Mouse (Mus musculus) testis, adult 2 months (tissue): Measurements from ENCODE around the gene Fbxl14. TPM values are rescaled to one million over a fixed set of nuclear protein-coding genes. Genes with fewer than 3 reads are reported as not detected.

Experiments used
- H3K27ac ChIP-seq: fragments of 200-500 bp; 2 replicates; pipeline ENCODE4 v1.5.1; 2012; ENCODE audit warnings: low read depth, low read length; ENCODE audit not compliant: control insufficient read depth, insufficient read depth
- H3K27me3 ChIP-seq: fragments of 200-500 bp; 2 replicates; pipeline ENCODE4 v1.6.1; 2012; ENCODE audit warnings: mild to moderate bottlenecking, low read length, moderate library complexity; ENCODE audit not compliant: control insufficient read depth, insufficient read depth
- H3K36me3 ChIP-seq: fragments of 200-500 bp; 2 replicates; pipeline ENCODE4 v1.6.1; 2012; ENCODE audit warnings: mild to moderate bottlenecking, low read length; ENCODE audit not compliant: control insufficient read depth, insufficient read depth
- H3K4me1 ChIP-seq: fragments of 200-500 bp; 2 replicates; pipeline ENCODE4 v1.6.1; 2012; ENCODE audit warnings: low read length; ENCODE audit not compliant: control insufficient read depth, insufficient read depth
- H3K4me3 ChIP-seq: fragments of 200-500 bp; 2 replicates; pipeline ENCODE4 v1.5.1; 2012; ENCODE audit warnings: low read depth, mild to moderate bottlenecking, low read length, moderate library complexity, mixed read lengths; ENCODE audit not compliant: control insufficient read depth
- CTCF ChIP-seq: fragments of 200-500 bp; IDR thresholded peaks from 2 replicates; pipeline ENCODE4 v1.5.1; 2012; ENCODE audit warnings: low read depth, mild to moderate bottlenecking, inconsistent platforms, low read length, moderate library complexity; ENCODE audit not compliant: control insufficient read depth, insufficient read depth, insufficient replicate concordance
- POLR2A ChIP-seq: fragments of 200-500 bp; IDR thresholded peaks from 2 replicates; pipeline ENCODE4 v1.6.1; 2012; ENCODE audit warnings: low read depth, mild to moderate bottlenecking, inconsistent platforms, low read length, moderate library complexity; ENCODE audit not compliant: control insufficient read depth
- polyA plus RNA-seq: library from polyadenylated mRNA; depleted of rRNA; stranded (reverse); fragments of >200 nt; gene quantifications from 2 replicates; pipeline ENCODE4 v1.2.3, GENCODE M21; 2012

Gene Fbxl14
- polyA plus RNA-seq, 1 experiment: 21.6 TPM

GRCm38 (mm10) chr6:119505525-119506225, 26.2 kb downstream of the Fbxl14 start:
- H3K36me3 ChIP-seq: no peaks in the 10 kb centered on the region
- TF ChIP-seq CTCF (no peak), POLR2A (no peak)
- H3K4me3 ChIP-seq: no peak overlapping the region
- no peaks in the 10 kb centered on the region for H3K4me1 ChIP-seq
- H3K27ac ChIP-seq: no peak overlapping the region
- H3K27me3 ChIP-seq: no peaks in the 10 kb centered on the region

- H3K4me1 ChIP-seq: no peaks in the 10 kb centered on the region
- no peak overlapping the region for H3K4me3 ChIP-seq
- no peak overlapping the region for H3K27ac ChIP-seq
- no peaks in the 10 kb centered on the region for H3K36me3 ChIP-seq
- TF ChIP-seq CTCF (no peak), POLR2A (no peak)
- H3K27me3 ChIP-seq: no peaks in the 10 kb centered on the region
Measured at GRCm38 (mm10) chr6:119508221-119508620, 28.8 kb downstream of the Fbxl14 start.

- Histone ChIP-seq H3K4me3 (no peak overlapping the region), H3K27ac (no peak overlapping the region), H3K36me3 (no peaks in the 10 kb centered on the region), H3K4me1 (no peaks in the 10 kb centered on the region), H3K27me3 (no peaks in the 10 kb centered on the region)
- no peak for TF ChIP-seq POLR2A
- no peak for TF ChIP-seq CTCF
Measured at GRCm38 (mm10) chr6:119508634-119509375, 29.3 kb downstream of the Fbxl14 start.

- no peak for TF ChIP-seq CTCF
- H3K36me3 ChIP-seq: no peaks in the 10 kb centered on the region
- H3K4me3 ChIP-seq: no peak overlapping the region
- H3K27me3 ChIP-seq: no peaks in the 10 kb centered on the region
- no peaks in the 10 kb centered on the region for H3K4me1 ChIP-seq
- no peak overlapping the region for H3K27ac ChIP-seq
Measured at GRCm38 (mm10) chr6:119509437-119510037, 30.1 kb downstream of the Fbxl14 start.

GRCm38 (mm10) chr6:119512701-119513100, 33.2 kb downstream of the Fbxl14 start:
- Histone ChIP-seq H3K4me3 (no peak overlapping the region), H3K27ac (no peak overlapping the region), H3K36me3 (no peaks in the 10 kb centered on the region), H3K27me3 (no peaks in the 10 kb centered on the region), H3K4me1 (no peaks in the 10 kb centered on the region)
- TF ChIP-seq POLR2A (no peak), CTCF (no peak)

GRCm38 (mm10) chr6:119513452-119513851, 34.0 kb downstream of the Fbxl14 start:
- no peak overlapping the region for H3K4me3 ChIP-seq

GRCm38 (mm10) chr6:119514085-119514484, 34.6 kb downstream of the Fbxl14 start:
- no peak for TF ChIP-seq CTCF
- TF ChIP-seq POLR2A: no peak
- Histone ChIP-seq H3K27ac (no peak overlapping the region), H3K27me3 (no peaks in the 10 kb centered on the region), H3K4me3 (no peak overlapping the region), H3K36me3 (no peaks in the 10 kb centered on the region), H3K4me1 (no peaks in the 10 kb centered on the region)

More at GRCm38 (mm10) chr6:119513452-119513851, 34.0 kb downstream of the Fbxl14 start:
- Histone ChIP-seq H3K36me3 (no peaks in the 10 kb centered on the region), H3K4me1 (no peaks in the 10 kb centered on the region), H3K27ac (no peak overlapping the region), H3K27me3 (no peaks in the 10 kb centered on the region)
- TF ChIP-seq CTCF: no peak
- TF ChIP-seq POLR2A: no peak
